Mouse (Mus musculus): Measurements from ENCODE around the gene Nipsnap1.

GRCm38 (mm10) chr11:4862730-4863129 lies 11.0 kb upstream of the Nipsnap1 start:
- TF ChIP-seq TAL1 (conservative IDR thresholded peaks at IDR 0.05; ENCODE audit: low read depth, low read length) = no peak
- TF ChIP-seq CTCF (IDR thresholded peaks at IDR 0.05; ENCODE audit: low read depth, low read length) = no peak
- TF ChIP-seq POLR2AphosphoS5 (IDR thresholded peaks at IDR 0.05; ENCODE audit: insufficient replicate concordance, low read depth, low read length) = no peak
- TF ChIP-seq GATA1 (IDR thresholded peaks at IDR 0.05; ENCODE audit: borderline replicate concordance, low read length) = no peak

Data from G1E (cell line).